Mouse (Mus musculus) small intestine, adult 2 months (tissue): ENCODE measurements around the gene Hist1h1a.

ENCODE experiments used
- CTCF ChIP-seq: fragments of 200-500 bp; IDR thresholded peaks from 2 replicates; pipeline ENCODE4 v1.5.1; 2012; ENCODE audit warnings: low read depth, mild to moderate bottlenecking, control low read depth, inconsistent platforms, low read length, moderate library complexity, mixed read lengths; ENCODE audit not compliant: insufficient replicate concordance, insufficient read length; ENCODE audit errors: extremely low read depth
- POLR2A ChIP-seq: fragments of 200-500 bp; IDR thresholded peaks from 2 replicates; pipeline ENCODE4 v1.6.1; 2012; ENCODE audit warnings: low read depth, mild to moderate bottlenecking, control low read depth, inconsistent platforms, low read length, moderate library complexity

DNA sequence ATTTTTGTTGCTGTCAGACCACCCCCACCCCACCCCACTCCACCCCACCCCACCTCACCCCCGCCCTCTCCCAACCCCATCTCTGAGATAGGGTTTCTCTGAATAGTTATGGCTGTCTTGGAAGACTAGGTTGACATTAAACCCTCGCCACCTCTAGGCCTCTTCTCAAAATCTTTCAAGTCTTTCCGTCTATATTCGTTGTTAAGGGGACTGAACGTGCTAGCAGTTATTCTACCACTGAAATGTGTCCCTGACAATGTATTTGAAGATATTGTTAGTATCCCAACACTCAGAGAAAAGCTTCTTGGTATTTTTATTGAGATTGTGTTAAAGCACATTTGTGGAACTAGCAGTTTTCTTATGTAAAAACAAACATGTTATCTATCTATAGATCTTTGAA, 22.6 kb upstream of the Hist1h1a start:
- TF ChIP-seq CTCF (no peak), POLR2A (no peak)
